Mouse (Mus musculus): ENCODE measurements around the gene Mcrs1.
A peak's percentile ranks its signal among the peaks of the same experiment; 100 is the strongest.
"Not testable (repeated sequence)": the region's sequence is repeated elsewhere in the genome, so short reads cannot be mapped to it uniquely, and the experiment has no call there.

Gene Mcrs1

GRCm38 (mm10) chr15:99251111-99251510, 650 bp downstream of the Mcrs1 start:
- DNase-seq (ENCODE audit: low read depth, low spot score): not testable (repeated sequence)

GRCm38 (mm10) chr15:99249938-99250337, 1.8 kb downstream of the Mcrs1 start:
- no peak for DNase-seq (ENCODE audit: low read depth, low spot score)

GRCm38 (mm10) chr15:99248972-99249371, 2.8 kb downstream of the Mcrs1 start:
- no peak for DNase-seq (ENCODE audit: low read depth, low spot score)

- not testable (repeated sequence) for DNase-seq (ENCODE audit: low read depth, low spot score)
Measured at GRCm38 (mm10) chr15:99246736-99247135, 5.0 kb downstream of the Mcrs1 start.

GRCm38 (mm10) chr15:99242045-99242444, 9.7 kb downstream of the Mcrs1 start:
- DNase-seq (ENCODE audit: low read depth, low spot score): no peak

GRCm38 (mm10) chr15:99241249-99241648, 10.5 kb downstream of the Mcrs1 start:
- no peak for DNase-seq (ENCODE audit: low read depth, low spot score)

- DNase-seq (ENCODE audit: low read depth, low spot score): peak; percentile 63
Measured at GRCm38 (mm10) chr15:99240129-99240528, 11.6 kb downstream of the Mcrs1 start.

- no peak for DNase-seq (ENCODE audit: low read depth, low spot score)
Measured at GRCm38 (mm10) chr15:99238006-99238405, 13.8 kb downstream of the Mcrs1 start.

- DNase-seq (ENCODE audit: low read depth, low spot score): no peak
Measured at GRCm38 (mm10) chr15:99234326-99235010, 17.3 kb downstream of the Mcrs1 start.

- no peak for DNase-seq (ENCODE audit: low read depth, low spot score)
Measured at GRCm38 (mm10) chr15:99233719-99234118, 18.0 kb downstream of the Mcrs1 start.

GRCm38 (mm10) chr15:99231998-99232397, 19.8 kb downstream of the Mcrs1 start:
- no peak for DNase-seq (ENCODE audit: low read depth, low spot score)

GRCm38 (mm10) chr15:99226090-99226489, 25.7 kb downstream of the Mcrs1 start:
- no peak for DNase-seq (ENCODE audit: low read depth, low spot score)

- DNase-seq (ENCODE audit: low read depth, low spot score): peak; percentile 59
Measured at GRCm38 (mm10) chr15:99225081-99225810, 26.5 kb downstream of the Mcrs1 start.

- DNase-seq (ENCODE audit: low read depth, low spot score): peak; percentile 72
Measured at GRCm38 (mm10) chr15:99224208-99224911, 27.4 kb downstream of the Mcrs1 start, which contains the start of gene Kcnh3. TSS of gene Kcnh3 (plus strand) at chr15:99224861.

- peak; percentile 65 for DNase-seq (ENCODE audit: low read depth, low spot score)
Measured at GRCm38 (mm10) chr15:99223585-99224207, 28.1 kb downstream of the Mcrs1 start.

GRCm38 (mm10) chr15:99222794-99223584, 28.8 kb downstream of the Mcrs1 start:
- DNase-seq (ENCODE audit: low read depth, low spot score): no peak

- DNase-seq (ENCODE audit: low read depth, low spot score): no peak
Measured at GRCm38 (mm10) chr15:99221315-99221952, 30.3 kb downstream of the Mcrs1 start.

- DNase-seq (ENCODE audit: low read depth, low spot score): no peak
Measured at GRCm38 (mm10) chr15:99217630-99218029, 34.1 kb downstream of the Mcrs1 start.

GRCm38 (mm10) chr15:99215741-99216463, 35.9 kb downstream of the Mcrs1 start:
- peak; percentile 85 for DNase-seq (ENCODE audit: low read depth, low spot score)

GRCm38 (mm10) chr15:99214941-99215340, 36.8 kb downstream of the Mcrs1 start:
- peak; percentile 90 for DNase-seq (ENCODE audit: low read depth, low spot score)
